Mouse (Mus musculus) forelimb bud, embryonic 11.5 days (tissue): ENCODE data around the gene Lst1.
A peak's percentile ranks its signal among the peaks of the same experiment; 100 is the strongest.

Experiments
- DNase-seq: peaks from one replicate; pipeline ENCODE4 v3.0.0-alpha.2; 2012; ENCODE audit warnings: low read depth, low spot score

Lst1 gene

DNA sequence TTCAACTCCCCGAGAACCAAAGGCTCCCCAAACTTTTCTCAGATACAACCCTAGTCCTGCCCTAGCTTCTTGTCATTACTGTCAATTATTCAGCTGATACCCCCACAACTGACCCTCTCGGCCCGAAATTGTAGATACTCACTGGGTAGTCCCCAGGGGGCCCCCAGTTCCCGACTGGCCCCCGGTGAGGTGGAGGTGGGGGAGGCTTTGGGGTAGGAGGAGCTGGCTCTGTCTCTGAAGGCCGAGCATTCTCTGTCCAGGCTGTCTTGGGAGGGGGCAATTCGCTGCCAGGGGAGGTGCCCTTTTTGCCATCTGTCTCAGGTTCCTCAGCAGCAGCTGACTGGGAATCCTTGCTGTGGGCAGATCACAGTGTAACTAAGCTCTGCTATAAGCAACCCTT, 28.6 kb downstream of the Lst1 start:
- no peak for DNase-seq

- no peak for DNase-seq
Measured at GRCm38 (mm10) chr17:35158850-35159593, 29.2 kb downstream of the Lst1 start.

DNA sequence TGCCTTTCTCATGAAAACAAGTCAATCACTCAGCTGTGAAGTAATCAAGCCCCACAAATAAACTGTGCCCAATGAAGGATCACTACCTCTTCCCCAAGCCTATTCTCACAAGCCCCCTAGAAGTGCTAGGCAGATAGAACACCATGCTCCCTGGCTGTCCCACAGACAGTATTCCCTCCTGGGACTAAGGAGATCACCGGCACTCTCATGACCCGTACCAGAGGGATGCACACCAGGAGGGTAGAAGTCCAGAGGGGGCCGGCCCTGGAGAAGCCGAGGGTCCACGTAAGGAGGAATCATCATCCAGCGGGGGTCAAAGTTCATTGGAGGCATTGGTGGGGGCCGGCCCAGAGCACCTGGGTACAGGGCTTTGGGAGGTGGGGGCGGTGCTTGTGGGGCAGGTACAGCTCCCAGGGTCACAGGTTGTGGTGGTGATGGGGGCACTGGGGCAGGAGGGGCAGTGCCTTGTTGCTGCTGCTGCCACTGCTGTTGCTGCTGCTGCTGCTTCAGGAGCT, 30.5 kb downstream of the Lst1 start:
- no peak for DNase-seq

DNA sequence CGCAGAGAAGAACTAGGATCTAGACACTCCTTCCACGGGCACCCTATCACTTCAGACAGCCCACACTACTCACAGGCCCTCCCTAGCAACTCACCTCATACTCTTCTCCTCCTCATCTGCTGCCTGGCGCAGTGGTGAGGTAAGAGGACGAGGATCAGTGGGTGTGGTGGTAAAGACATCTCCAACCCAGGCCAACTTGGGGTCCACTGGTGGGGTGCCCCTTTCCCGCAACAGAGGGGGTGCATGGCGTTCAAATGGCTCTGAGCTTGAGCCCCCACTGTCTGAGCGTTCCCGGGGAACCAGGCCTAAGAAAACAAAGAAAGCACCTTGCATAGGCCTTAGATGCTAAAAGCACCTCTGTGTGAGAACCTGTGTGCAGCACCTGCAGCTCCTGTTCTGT, 31.0 kb downstream of the Lst1 start:
- no peak for DNase-seq

GRCm38 (mm10) chr17:35156461-35157200, 31.6 kb downstream of the Lst1 start:
- DNase-seq = no peak

- no peak for DNase-seq
Measured at GRCm38 (mm10) chr17:35155451-35155850, 32.8 kb downstream of the Lst1 start.

- DNase-seq = no peak
Measured at GRCm38 (mm10) chr17:35154616-35155015, 33.6 kb downstream of the Lst1 start.

DNA sequence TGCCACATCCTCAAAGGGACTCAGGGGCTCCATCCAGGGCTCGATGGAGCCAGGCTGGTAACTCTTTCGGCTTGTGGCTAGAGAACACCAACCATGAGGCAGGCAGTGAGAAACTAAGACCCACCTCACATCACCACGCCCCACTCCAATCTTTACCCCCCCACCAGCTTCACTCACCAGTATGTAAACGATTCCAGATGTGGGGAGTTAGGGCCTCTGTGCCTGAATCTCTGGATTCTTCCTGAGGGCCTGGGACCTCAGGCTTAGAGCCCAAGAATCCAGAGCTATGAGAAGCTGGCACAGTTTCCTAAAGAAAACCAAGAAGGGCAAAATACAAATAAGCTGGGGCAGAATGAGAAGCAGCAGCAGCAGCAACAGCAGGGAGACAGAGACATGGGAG, 34.3 kb downstream of the Lst1 start:
- DNase-seq = no peak

GRCm38 (mm10) chr17:35153077-35153476, 35.2 kb downstream of the Lst1 start:
- DNase-seq = no peak

- DNase-seq = no peak
Measured at GRCm38 (mm10) chr17:35152121-35152520, 36.1 kb downstream of the Lst1 start.

DNA sequence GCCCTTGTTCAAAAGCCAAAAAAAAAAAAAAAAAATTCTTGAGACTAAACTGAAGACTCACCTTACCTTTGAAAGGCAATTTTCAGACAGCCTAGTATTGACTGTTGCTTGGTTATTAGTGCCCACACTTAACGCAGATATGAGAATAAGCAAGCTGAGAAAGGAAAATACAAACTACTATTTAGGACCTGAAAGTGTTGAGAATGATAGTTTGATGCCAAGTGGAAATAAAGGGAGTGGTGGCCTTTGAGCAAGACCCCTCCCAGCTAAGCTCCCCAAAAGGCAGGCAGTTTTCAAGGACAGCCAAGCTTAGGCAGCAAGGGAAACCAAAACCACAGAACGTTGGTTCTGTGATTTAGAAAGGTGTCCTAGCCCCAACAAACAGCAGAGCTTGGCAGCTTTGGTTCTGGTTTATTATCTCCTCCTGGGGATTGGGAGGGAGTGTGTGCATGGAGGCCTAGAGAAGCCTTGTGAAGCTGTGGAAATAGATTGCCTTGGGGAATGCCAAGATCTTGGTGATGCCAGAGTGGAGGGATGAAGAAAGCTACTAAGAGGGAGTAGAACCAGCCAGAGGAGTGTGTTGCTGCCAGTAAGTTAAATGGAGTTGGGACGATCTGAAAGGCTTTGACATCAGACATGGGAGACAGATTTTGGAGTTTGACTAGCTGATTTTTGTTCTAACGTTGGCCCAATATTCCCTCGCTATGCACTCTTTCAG, 40.2 kb downstream of the Lst1 start:
- DNase-seq = no peak

DNA sequence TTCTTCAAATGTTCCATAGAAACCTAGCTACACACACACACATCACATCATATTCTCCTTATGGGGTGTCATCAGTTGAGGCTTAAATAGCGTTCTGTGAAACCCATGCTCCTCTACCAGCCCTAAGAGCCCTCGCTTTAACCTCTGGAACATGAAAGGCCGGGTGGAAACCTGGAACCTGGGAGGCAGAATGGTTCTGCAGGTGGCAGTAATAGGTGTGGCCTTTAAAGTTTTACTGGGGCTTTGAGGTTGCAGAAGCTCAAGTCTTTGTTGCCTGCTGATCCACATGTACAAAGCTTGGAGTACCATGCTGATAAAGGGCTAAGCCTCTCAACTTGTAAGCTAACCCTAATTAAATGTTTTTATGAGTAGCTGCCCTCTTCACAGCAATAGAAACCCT, 40.9 kb downstream of the Lst1 start:
- peak; percentile 25 for DNase-seq

DNA sequence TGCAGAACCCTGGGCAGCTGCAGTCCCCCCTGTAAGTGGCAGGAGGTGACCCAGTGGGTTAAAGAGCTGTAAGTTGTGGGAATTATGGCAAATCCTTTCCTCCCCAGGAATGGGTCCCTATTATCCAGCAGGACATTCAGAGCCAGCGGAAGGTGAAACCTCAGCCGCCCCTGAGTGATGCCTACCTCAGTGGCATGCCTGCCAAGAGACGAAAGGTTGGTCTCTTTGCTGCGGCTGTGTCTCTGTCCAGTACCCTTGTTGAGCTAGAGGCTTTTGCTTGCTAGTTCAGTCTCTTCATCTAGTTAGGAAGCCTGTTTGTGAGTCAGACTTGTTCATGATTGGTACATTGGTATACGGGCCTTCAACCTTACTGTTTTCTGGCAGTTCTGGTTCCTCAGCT, 42.1 kb downstream of the Lst1 start:
- DNase-seq = no peak

DNA sequence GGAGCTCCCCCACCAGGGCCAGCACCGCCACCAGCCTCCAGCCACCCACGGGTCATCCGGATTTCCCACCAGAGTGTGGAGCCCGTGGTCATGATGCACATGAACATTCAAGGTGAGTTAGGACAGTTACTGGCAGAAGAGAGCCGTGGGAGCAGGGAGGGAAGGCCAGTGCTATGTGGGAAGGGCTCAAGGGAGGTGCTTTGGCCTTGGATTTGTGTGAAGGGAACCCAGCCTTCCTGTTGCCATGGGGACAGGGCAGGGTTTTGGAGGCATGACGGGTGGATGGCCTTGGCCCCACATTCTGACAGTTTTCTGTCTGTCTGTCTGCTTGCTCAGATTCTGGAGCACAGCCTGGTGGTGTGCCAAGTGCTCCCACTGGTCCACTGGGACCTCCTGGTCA, 46.3 kb downstream of the Lst1 start:
- no peak for DNase-seq

GRCm38 (mm10) chr17:35140490-35140996, 47.7 kb downstream of the Lst1 start:
- DNase-seq = no peak

DNA sequence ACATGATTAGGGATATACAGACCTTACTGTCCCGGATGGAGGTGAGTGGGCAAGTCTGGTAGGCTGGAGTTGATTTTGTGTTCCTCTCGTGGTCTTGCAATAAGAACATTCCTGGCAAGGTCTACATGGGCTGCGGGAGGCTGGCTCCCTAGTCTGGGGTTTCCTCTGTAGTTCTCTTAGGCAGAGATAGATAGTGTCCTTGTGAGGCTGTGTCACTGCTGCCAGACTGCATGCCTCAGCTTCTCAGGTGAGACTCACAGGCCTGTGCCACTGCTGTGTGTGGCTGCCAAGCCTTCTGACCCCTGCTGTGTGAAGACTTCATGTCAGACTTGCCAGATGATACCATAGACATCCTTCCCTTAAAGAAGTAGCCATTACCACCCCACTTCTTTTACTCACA, 49.0 kb downstream of the Lst1 start:
- DNase-seq = no peak

DNA sequence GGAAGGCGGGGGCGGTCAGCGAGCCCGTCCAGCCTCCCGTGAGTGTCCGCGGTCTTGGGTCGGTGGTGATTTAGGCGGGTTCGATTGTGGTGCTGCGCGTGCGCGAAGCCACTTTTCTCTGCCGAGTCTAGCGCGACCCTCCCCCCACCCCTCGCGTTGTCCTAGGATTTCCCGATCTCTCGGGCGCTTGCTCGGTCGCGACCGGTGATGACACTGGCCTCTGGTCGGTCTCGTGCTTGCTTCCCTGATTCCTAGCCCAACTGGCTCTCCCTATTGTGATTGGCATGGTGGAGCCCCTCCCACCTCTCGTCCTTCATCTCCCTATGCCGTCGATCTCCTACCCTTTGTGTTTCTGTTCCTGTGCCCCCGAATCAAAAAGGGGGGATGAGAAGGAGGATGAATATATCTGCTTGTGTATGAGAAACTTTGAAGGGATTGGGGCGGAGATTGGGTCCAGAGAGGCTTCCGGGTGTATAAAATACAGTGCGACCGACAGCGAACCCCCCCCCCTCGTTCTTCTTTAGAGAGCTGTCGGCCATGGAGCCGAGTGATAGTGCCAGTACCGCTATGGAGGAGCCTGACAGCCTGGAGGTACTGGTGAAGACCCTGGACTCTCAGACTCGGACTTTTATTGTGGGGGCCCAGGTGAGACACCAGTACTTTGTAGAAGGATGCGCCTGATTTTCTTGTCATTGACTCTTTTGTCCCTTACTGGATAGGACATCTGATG, 52.5 kb downstream of the Lst1 start:
- no peak for DNase-seq
